Mouse (Mus musculus) olfactory bulb, adult 2 months (tissue): ENCODE data around the gene Trim25.

Experiments
- CTCF ChIP-seq: fragments of 200-500 bp; IDR thresholded peaks from 2 replicates; pipeline ENCODE4 v1.5.1; 2012; ENCODE audit warnings: low read depth, mild to moderate bottlenecking, low read length, moderate library complexity; ENCODE audit not compliant: insufficient read depth
- POLR2A ChIP-seq: fragments of 200-500 bp; IDR thresholded peaks from 2 replicates; pipeline ENCODE4 v1.6.1; 2012; ENCODE audit warnings: mild to moderate bottlenecking, low read depth, low read length, moderate library complexity; ENCODE audit not compliant: insufficient read depth

DNA sequence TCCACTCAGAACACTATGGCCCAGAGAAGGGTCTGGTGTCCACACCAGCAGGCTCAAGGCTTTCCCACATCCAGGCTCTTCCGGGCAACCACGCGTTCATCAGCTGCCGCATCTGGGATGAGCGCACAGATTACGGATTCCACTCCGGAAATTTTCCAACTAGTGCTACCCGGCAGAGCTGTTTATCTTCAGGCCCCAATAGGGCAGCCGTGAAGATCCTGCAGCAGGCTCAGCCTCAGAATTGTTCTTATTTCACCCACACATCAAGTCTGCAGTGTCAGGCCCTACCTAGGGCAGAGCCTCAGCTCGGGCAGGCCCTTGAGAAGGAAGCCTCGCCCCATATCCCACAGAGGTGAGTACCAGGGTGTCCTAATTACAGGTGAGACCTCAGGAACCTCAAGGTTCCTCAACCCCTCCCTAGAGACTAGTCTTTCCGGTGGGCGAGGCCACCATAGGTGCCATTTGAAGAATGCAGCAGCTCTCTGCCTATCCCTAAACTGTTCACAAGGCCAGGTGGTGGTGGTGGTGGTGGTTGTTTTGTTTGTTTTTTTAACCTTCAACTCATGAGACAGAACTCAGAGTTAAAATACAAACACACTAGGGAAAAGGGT is 48.4 kb upstream of the Trim25 start:
- no peak for TF ChIP-seq POLR2A
- no peak for TF ChIP-seq CTCF
